Mouse (Mus musculus) cortical plate, adult 2 months (tissue): Measurements from ENCODE around the gene Gsdme.
A peak's percentile ranks its signal among the peaks of the same experiment; 100 is the strongest.

ENCODE experiments used
- CTCF ChIP-seq: fragments of 200-500 bp; IDR thresholded peaks from 2 replicates; pipeline ENCODE4 v1.5.1; 2011; ENCODE audit warnings: mild to moderate bottlenecking, control low read depth, low read length; ENCODE audit not compliant: insufficient read depth; ENCODE audit errors: extremely low read depth
- POLR2A ChIP-seq: fragments of 200-500 bp; IDR thresholded peaks from 2 replicates; pipeline ENCODE4 v1.6.1; 2011; ENCODE audit warnings: mild to moderate bottlenecking, low read length, control low read depth; ENCODE audit not compliant: insufficient read depth; ENCODE audit errors: extremely low read depth

- TF ChIP-seq CTCF: peak; percentile 91
- TF ChIP-seq POLR2A: no peak
Observed at GRCm38 (mm10) chr6:50304949-50305491, 41.4 kb upstream of the Gsdme start.
